Mouse (Mus musculus) layer of hippocampus, adult 8-10 months (tissue): Measurements from ENCODE around the gene Gorab. TPM values are rescaled to one million over a fixed set of nuclear protein-coding genes. Genes with fewer than 3 reads are reported as not detected.

Source experiments
- DNase-seq, 2 experiments: peaks; one replicate each; pipeline ENCODE4 v3.0.0; 2022; ENCODE audit warnings: low spot score in 2 of 2
- total RNA-seq, 4 experiments: library from RNA; stranded (reverse); gene quantifications; 2 replicates each; pipeline ENCODE4 v1.2.4; 2022

Gorab gene
- 10 to 100 TPM; 11.4 to 15.2 (median 12.9) TPM for total RNA-seq

- peak; percentile 93 to 97 for DNase-seq
Observed at GRCm38 (mm10) chr1:163403498-163404126, at the start of gene Gorab. Gene Gorab (minus strand): TSS chr1:163403669.

- DNase-seq, result no peak
Observed at GRCm38 (mm10) chr1:163443832-163444231, 40.4 kb upstream of the Gorab start.

GRCm38 (mm10) chr1:163439002-163439401 is 35.5 kb upstream of the Gorab start:
- DNase-seq, result no peak

- DNase-seq, result no peak
Observed at GRCm38 (mm10) chr1:163423467-163424014, 20.1 kb upstream of the Gorab start.

- DNase-seq, result no peak
Observed at GRCm38 (mm10) chr1:163417191-163417590, 13.7 kb upstream of the Gorab start.

GRCm38 (mm10) chr1:163414200-163414599 is 10.7 kb upstream of the Gorab start:
- no peak for DNase-seq

GRCm38 (mm10) chr1:163406203-163406602 is 2.7 kb upstream of the Gorab start:
- DNase-seq, result no peak

- DNase-seq, result no peak
Observed at GRCm38 (mm10) chr1:163391321-163391720, 12.1 kb downstream of the Gorab start.

GRCm38 (mm10) chr1:163390044-163390443 is 13.4 kb downstream of the Gorab start:
- no peak for DNase-seq

GRCm38 (mm10) chr1:163386196-163386595 is 17.3 kb downstream of the Gorab start:
- no peak for DNase-seq

GRCm38 (mm10) chr1:163383442-163384027 is 19.9 kb downstream of the Gorab start:
- no peak for DNase-seq

GRCm38 (mm10) chr1:163382048-163382719 is 21.3 kb downstream of the Gorab start:
- DNase-seq, result no peak

GRCm38 (mm10) chr1:163380591-163380990 is 22.9 kb downstream of the Gorab start:
- no peak for DNase-seq

GRCm38 (mm10) chr1:163380072-163380471 is 23.4 kb downstream of the Gorab start:
- DNase-seq, result no peak

- no peak for DNase-seq
Observed at GRCm38 (mm10) chr1:163377924-163378323, 25.5 kb downstream of the Gorab start.

- DNase-seq, result no peak
Observed at GRCm38 (mm10) chr1:163376818-163377581, 26.5 kb downstream of the Gorab start.

GRCm38 (mm10) chr1:163374455-163374854 is 29.0 kb downstream of the Gorab start:
- no peak for DNase-seq

- DNase-seq, result no peak
Observed at GRCm38 (mm10) chr1:163362202-163362601, 41.3 kb downstream of the Gorab start.

- peak in 1 of 2 experiments; percentile 6 for DNase-seq
Observed at GRCm38 (mm10) chr1:163361376-163361775, 42.1 kb downstream of the Gorab start.

GRCm38 (mm10) chr1:163360796-163361195 is 42.7 kb downstream of the Gorab start:
- DNase-seq, result no peak

GRCm38 (mm10) chr1:163359521-163359920 is 43.9 kb downstream of the Gorab start:
- DNase-seq, result no peak

- DNase-seq, result no peak
Observed at GRCm38 (mm10) chr1:163358165-163358564, 45.3 kb downstream of the Gorab start.
